Mouse (Mus musculus) forebrain, postnatal 0 days (tissue): ENCODE results near the gene Macrod1. TPM values are rescaled to one million over a fixed set of nuclear protein-coding genes. Genes with fewer than 3 reads are reported as not detected.
"Not testable (repeated sequence)": the region's sequence is repeated elsewhere in the genome, so short reads cannot be mapped to it uniquely, and the experiment has no call there.

Experiments
- ATAC-seq: fragments of 200-750 bp; cut with Nextera tagmentation; 2 replicates; pipeline ENCODE4 v1.8.0; 2017; ENCODE audit warnings: mild to moderate bottlenecking, moderate library complexity
- DNase-seq: peaks from one replicate; pipeline ENCODE4 v3.0.0-alpha.2; 2015
- H3K27ac ChIP-seq: fragments of 300-500 bp; sonication (generic); 2 replicates; pipeline ENCODE4 v1.5.1; 2014; ENCODE audit warnings: low read depth, mild to moderate bottlenecking, antibody characterized with exemption, low read length, moderate library complexity, mixed read lengths
- H3K27me3 ChIP-seq: fragments of 300-500 bp; sonication (generic); 2 replicates; pipeline ENCODE4 v1.6.1; 2014; ENCODE audit warnings: mild to moderate bottlenecking, low read length, mixed read lengths; ENCODE audit not compliant: insufficient read depth
- H3K36me3 ChIP-seq: fragments of 300-500 bp; sonication (generic); 2 replicates; pipeline ENCODE4 v1.6.1; 2014; ENCODE audit warnings: mild to moderate bottlenecking, moderate library complexity; ENCODE audit not compliant: insufficient read depth
- H3K4me1 ChIP-seq: fragments of 300-500 bp; sonication (generic); 2 replicates; pipeline ENCODE4 v1.6.1; 2014; ENCODE audit warnings: antibody characterized with exemption; ENCODE audit not compliant: insufficient read depth
- H3K4me2 ChIP-seq: fragments of 300-500 bp; sonication (generic); 2 replicates; pipeline ENCODE4 v1.6.1; 2014; ENCODE audit warnings: low read depth, mild to moderate bottlenecking, moderate library complexity
- H3K4me3 ChIP-seq: fragments of 300-500 bp; sonication (generic); 2 replicates; pipeline ENCODE4 v1.5.1; 2014; ENCODE audit warnings: low read depth, low read length, mixed read lengths
- H3K9ac ChIP-seq: fragments of 300-500 bp; sonication (generic); 2 replicates; pipeline ENCODE4 v1.6.1; 2014; ENCODE audit warnings: mild to moderate bottlenecking
- H3K9me3 ChIP-seq: fragments of 300-500 bp; sonication (generic); 2 replicates; pipeline ENCODE4 v1.6.1; 2016; ENCODE audit warnings: low read length
- CTCF ChIP-seq: sonication (generic); IDR thresholded peaks from 2 replicates; pipeline ENCODE4 v1.5.1; 2016; ENCODE audit warnings: antibody characterized with exemption, control low read depth, low read depth
- WGBS: fragments of 180-500 bp; shearing (Covaris S2); extraction: QIAGEN DNeasy Blood & Tissue Kit; methylation state at CpG from one replicate; pipeline ENCODE4 v1.1.7; 2014; 5-methylcytosine and 5-hydroxymethylcytosine counted together
- polyA plus RNA-seq: library from polyadenylated mRNA; unstranded; fragments of >200 nt; fragmentation: Nextera tagmentation; extraction: Ambion mirVana; gene quantifications from 2 replicates; pipeline ENCODE4 v1.2.1, GENCODE M21; 2015
- total RNA-seq: library from RNA; depleted of rRNA; stranded (reverse); fragments of >200 nt; gene quantifications from 2 replicates; pipeline ENCODE4 v1.2.3, GENCODE M21; 2014

Macrod1 gene
- total and polyA plus RNA-seq, 2 experiments from 2014 or later = 8.0 to 8.1 TPM

GRCm38 (mm10) chr19:7072221-7072620 is 15.6 kb downstream of the Macrod1 start:
- Histone ChIP-seq H3K4me3 (no peak overlapping the region), H3K36me3 (no peaks in the 10 kb centered on the region), H3K9me3 (no peaks in the 10 kb centered on the region), H3K4me1 (peaks cover 17% of the 10 kb centered on the region; the same call in 1 of the 2 replicates), H3K27ac (no peak overlapping the region), H3K9ac (no peak overlapping the region), H3K27me3 (no peaks in the 10 kb centered on the region), H3K4me2 (no peak overlapping the region)
- DNase-seq (no peak), ATAC-seq (no peak)
- WGBS = 46% methylated on average over 6 of the region's 6 CpGs
- TF ChIP-seq CTCF = no peak

GRCm38 (mm10) chr19:7073997-7074781 is 17.6 kb downstream of the Macrod1 start:
- 0 out of 2 replicates have a peak, but pooled peaks cover 5% of the 10 kb centered on the region for H3K4me1 ChIP-seq
- no peak for TF ChIP-seq CTCF
- H3K9ac ChIP-seq = no peak overlapping the region
- ATAC-seq = peak; percentile 28; the same call in 1 of the 2 replicates
- no peak for DNase-seq
- no peaks in the 10 kb centered on the region for H3K9me3 ChIP-seq
- WGBS = 28% methylated on average over 12 of the region's 12 CpGs
- H3K4me3 ChIP-seq = no peak overlapping the region
- no peak overlapping the region for H3K27ac ChIP-seq
- H3K4me2 ChIP-seq = no peak overlapping the region
- no peaks in the 10 kb centered on the region for H3K27me3 ChIP-seq
- no peaks in the 10 kb centered on the region for H3K36me3 ChIP-seq

- not testable (repeated sequence) for ATAC-seq, H3K36me3 ChIP-seq, DNase-seq, H3K9ac ChIP-seq, H3K27me3 ChIP-seq, H3K4me1 ChIP-seq, H3K4me2 ChIP-seq, H3K9me3 ChIP-seq, H3K4me3 ChIP-seq, H3K27ac ChIP-seq
- 84% methylated on average over 11 of the region's 11 CpGs for WGBS
Measured at GRCm38 (mm10) chr19:7075336-7075735, 18.7 kb downstream of the Macrod1 start.

GRCm38 (mm10) chr19:7077666-7078065 is 21.1 kb downstream of the Macrod1 start:
- H3K27ac ChIP-seq = no peak overlapping the region
- H3K27me3 ChIP-seq = no peaks in the 10 kb centered on the region; the same call in 1 of the 2 replicates
- DNase-seq (no peak), ATAC-seq (no peak)
- H3K4me1 ChIP-seq = no peaks in the 10 kb centered on the region
- no peak overlapping the region for H3K4me3 ChIP-seq
- H3K9me3 ChIP-seq = no peaks in the 10 kb centered on the region
- 59% methylated on average over 9 of the region's 9 CpGs for WGBS
- H3K9ac ChIP-seq = no peak overlapping the region
- no peak overlapping the region for H3K4me2 ChIP-seq
- no peaks in the 10 kb centered on the region for H3K36me3 ChIP-seq
- no peak for TF ChIP-seq CTCF

- H3K4me1 ChIP-seq = peaks cover 4% of the 10 kb centered on the region
- DNase-seq (no peak), ATAC-seq (no peak)
- no peak for TF ChIP-seq CTCF
- no peaks in the 10 kb centered on the region for H3K36me3 ChIP-seq
- H3K4me3 ChIP-seq = no peak overlapping the region
- WGBS = 88% methylated on average over 7 of the region's 7 CpGs
- no peak overlapping the region for H3K27ac ChIP-seq
- H3K4me2 ChIP-seq = no peak overlapping the region
- no peak overlapping the region for H3K9ac ChIP-seq
- no peaks in the 10 kb centered on the region; the same call in 1 of the 2 replicates for H3K27me3 ChIP-seq
- H3K9me3 ChIP-seq = no peaks in the 10 kb centered on the region
Measured at GRCm38 (mm10) chr19:7078271-7078670, 21.7 kb downstream of the Macrod1 start.

- Histone ChIP-seq H3K4me3 (no peak overlapping the region), H3K27ac (no peak overlapping the region), H3K9ac (no peak overlapping the region), H3K9me3 (no peaks in the 10 kb centered on the region), H3K4me2 (no peak overlapping the region), H3K27me3 (no peaks in the 10 kb centered on the region; the same call in 1 of the 2 replicates), H3K36me3 (no peaks in the 10 kb centered on the region), H3K4me1 (peaks cover 12% of the 10 kb centered on the region)
- ATAC-seq = no peak
- no peak for TF ChIP-seq CTCF
- WGBS = 77% methylated on average over 7 of the region's 7 CpGs
- no peak for DNase-seq
Measured at GRCm38 (mm10) chr19:7081516-7082266, 25.1 kb downstream of the Macrod1 start.
